Mouse (Mus musculus) ovary, adult 10 weeks (tissue): ENCODE data around the gene Gal. TPM values are rescaled to one million over a fixed set of nuclear protein-coding genes. Genes with fewer than 3 reads are reported as not detected.

Experiments
- polyA plus RNA-seq: library from polyadenylated mRNA; stranded (reverse); fragments of 350-450 nt; fragmentation: Illumina TruSeq; extraction: RNeasy Lipid Tissue Mini Kit (QIAGEN cat#74804); gene quantifications from one replicate; pipeline ENCODE4 v1.2.3, GENCODE M21; 2014

Gal gene
- not detected for polyA plus RNA-seq

GRCm38 (mm10) chr19:3414268-3414733 is at the start of gene Gal:
TSS of gene Gal (minus strand) at chr19:3414544.

GRCm38 (mm10) chr19:3388629-3389057 is 25.7 kb downstream of the Gal start, which contains the start of gene Tesmin:
TSS of gene Tesmin (plus strand) at chr19:3388857.

Other genes starting within 250 kb of the Gal start
- gene Mrpl21, start 131.6 kb downstream of the Gal start, polyA plus RNA-seq: 49.5 TPM
- gene Ighmbp2, start 131.5 kb downstream of the Gal start, polyA plus RNA-seq: 1.2 TPM
- gene Cpt1a, start 92.2 kb downstream of the Gal start, polyA plus RNA-seq: 67.8 TPM
- not detected for gene Tesmin, start 25.7 kb downstream of the Gal start, polyA plus RNA-seq
- 208 TPM for gene Ppp6r3, start 161.2 kb upstream of the Gal start, polyA plus RNA-seq